12 mouse cellular contexts compared by ENCODE assay signal in genomic region chr1:132709419-132709818, GRCm38 (mm10). TPM values are rescaled to one million over a fixed set of nuclear protein-coding genes. Genes with fewer than 3 reads are reported as not detected.
A peak's percentile ranks its signal among the peaks of the same experiment; 100 is the strongest.
DNase-seq lines count a peak whose midpoint lies in the region; ATAC-seq lines count a peak whose summit lies in the region.
"Had no signal": no experiment of that assay in that cellular context is flagged by ENCODE, and none has a peak within 500 bp of the region (broad histone marks: within the 10 kb centered on the region; RNA-seq: fewer than 3 reads in every experiment).

No protein-coding gene starts in this region.

- WGBS in midbrain, embryonic 10.5 days, result 77% methylated on average over 5 of the region's 5 CpGs
- WGBS in midbrain, embryonic 11.5 days, result 76% methylated on average over 5 of the region's 5 CpGs
- 33% methylated on average over 5 of the region's 5 CpGs for WGBS in hindbrain, embryonic 15.5 days
- WGBS in neural tube, embryonic 15.5 days, result 40% methylated on average over 5 of the region's 5 CpGs

- no peak overlapping the region for H3K9ac ChIP-seq in midbrain, embryonic 11.5 days (ENCODE audit: low read length)
- no peak overlapping the region for H3K9ac ChIP-seq in hindbrain, embryonic 15.5 days
- H3K9ac ChIP-seq in neural tube, embryonic 15.5 days (replicated peaks), result no peak overlapping the region
- H3K9ac ChIP-seq: liver, embryonic 13.5 days had no signal

- no peak overlapping the region for H3K4me2 ChIP-seq in midbrain, embryonic 11.5 days
- H3K4me2 ChIP-seq in hindbrain, embryonic 15.5 days, result no peak overlapping the region
- H3K4me2 ChIP-seq in neural tube, embryonic 15.5 days, result no peak overlapping the region
- H3K4me2 ChIP-seq: liver, embryonic 13.5 days had no signal

- DNase-seq in cerebellum, adult 8-10 months, result no peak
- no peak for DNase-seq in midbrain, embryonic 10.5 days (ENCODE audit: low spot score)
- no peak for DNase-seq in midbrain, embryonic 11.5 days (ENCODE audit: low spot score, missing footprints)
- no peak for DNase-seq in lung, postnatal 36 days
- no peak for DNase-seq in kidney, adult 9 months
- DNase-seq: adrenal gland, postnatal 14 days; liver, embryonic 13.5 days; lung, postnatal 10 days had no signal

- H3K4me1 ChIP-seq in midbrain, embryonic 10.5 days, result peaks cover 46% of the 10 kb centered on the region
- no peaks in the 10 kb centered on the region for H3K4me1 ChIP-seq in midbrain, embryonic 11.5 days (ENCODE audit: control insufficient read depth, insufficient read depth, low read length)
- H3K4me1 ChIP-seq in hindbrain, embryonic 15.5 days (replicated peaks), result peaks cover 26% of the 10 kb centered on the region
- peaks cover 30% of the 10 kb centered on the region for H3K4me1 ChIP-seq in neural tube, embryonic 15.5 days
- H3K4me1 ChIP-seq: liver, embryonic 13.5 days had no signal

- H3K27ac ChIP-seq in midbrain, embryonic 10.5 days (replicated peaks), result peak overlapping the region; percentile 33
- H3K27ac ChIP-seq in midbrain, embryonic 11.5 days (ENCODE audit: low read depth, low read length), result no peak overlapping the region
- H3K27ac ChIP-seq in hindbrain, embryonic 15.5 days (replicated peaks), result peak overlapping the region; percentile 54
- H3K27ac ChIP-seq in neural tube, embryonic 15.5 days (replicated peaks), result peak overlapping the region; percentile 47; the same call in 1 of the 2 replicates
- H3K27ac ChIP-seq: liver, embryonic 13.5 days had no signal

- 0 out of 2 replicates have a peak, but pooled peaks have one; percentile 15 for ATAC-seq in cerebellum, adult (ENCODE audit: insufficient number of reproducible peaks, low FRiP score, low TSS enrichment)
- no peak for ATAC-seq in midbrain, embryonic 11.5 days (ENCODE audit: low FRiP score)
- peak; percentile 37 for ATAC-seq in hindbrain, embryonic 15.5 days (ENCODE audit: low FRiP score, low read depth)
- no peak for ATAC-seq in neural tube, embryonic 15.5 days (ENCODE audit: low FRiP score)
- ATAC-seq: intestine, postnatal 0 days had no signal

- H3K36me3 ChIP-seq in midbrain, embryonic 10.5 days, result no peaks in the 10 kb centered on the region
- no peaks in the 10 kb centered on the region for H3K36me3 ChIP-seq in midbrain, embryonic 11.5 days (ENCODE audit: control insufficient read depth, insufficient read depth, low read length)
- no peaks in the 10 kb centered on the region for H3K36me3 ChIP-seq in hindbrain, embryonic 15.5 days
- no peaks in the 10 kb centered on the region for H3K36me3 ChIP-seq in neural tube, embryonic 15.5 days
- H3K36me3 ChIP-seq: liver, embryonic 13.5 days had no signal

- no peaks in the 10 kb centered on the region for H3K27me3 ChIP-seq in midbrain, embryonic 10.5 days (ENCODE audit: low read depth, poor library complexity, severe bottlenecking)
- no peaks in the 10 kb centered on the region for H3K27me3 ChIP-seq in midbrain, embryonic 11.5 days (ENCODE audit: control insufficient read depth, insufficient read depth, low read length)
- no peaks in the 10 kb centered on the region for H3K27me3 ChIP-seq in hindbrain, embryonic 15.5 days
- H3K27me3 ChIP-seq in neural tube, embryonic 15.5 days (replicated peaks), result no peaks in the 10 kb centered on the region

- H3K4me3 ChIP-seq in midbrain, embryonic 10.5 days, result no peak overlapping the region
- H3K4me3 ChIP-seq in midbrain, embryonic 11.5 days (ENCODE audit: low read depth, low read length), result no peak overlapping the region
- H3K4me3 ChIP-seq in hindbrain, embryonic 15.5 days, result no peak overlapping the region
- no peak overlapping the region for H3K4me3 ChIP-seq in neural tube, embryonic 15.5 days (replicated peaks)
- H3K4me3 ChIP-seq: liver, embryonic 13.5 days had no signal

- H3K9me3 ChIP-seq in midbrain, embryonic 10.5 days (replicated peaks), result no peaks in the 10 kb centered on the region
- H3K9me3 ChIP-seq in midbrain, embryonic 11.5 days (ENCODE audit: control insufficient read depth, low read length), result no peaks in the 10 kb centered on the region
- no peaks in the 10 kb centered on the region for H3K9me3 ChIP-seq in hindbrain, embryonic 15.5 days
- no peaks in the 10 kb centered on the region for H3K9me3 ChIP-seq in neural tube, embryonic 15.5 days (replicated peaks)
- H3K9me3 ChIP-seq: liver, embryonic 13.5 days had no signal

RNA-seq across cellular contexts. Expression of gene Nfasc, which starts 32.2 kb away (rescaled TPM):
- 14.5 and 19.7 TPM in 2 replicates for polyA plus RNA-seq in midbrain, embryonic 10.5 days (2016; fragmentation: Nextera tagmentation; extraction: Ambion mirVana)
- 16.4 and 19.2 TPM in 2 replicates for polyA plus RNA-seq in midbrain, embryonic 11.5 days (2014; fragmentation: Nextera tagmentation; extraction: Ambion mirVana)
- polyA plus RNA-seq in hindbrain, embryonic 15.5 days (2015; fragmentation: Nextera tagmentation; extraction: Ambion mirVana), result 40.1 and 48.4 TPM in 2 replicates
- polyA plus RNA-seq in neural tube, embryonic 15.5 days (2015; fragmentation: Nextera tagmentation; extraction: Ambion mirVana), result 30.7 and 37.6 TPM in 2 replicates

Comparison
In these comparisons a context has a peak if more than half of its experiments do, and no peak if none do; other contexts are left out.
1. ATAC-seq: peak in cerebellum, adult (single experiment) and hindbrain, embryonic 15.5 days (single experiment); none in midbrain, embryonic 11.5 days (single experiment) and neural tube, embryonic 15.5 days (single experiment).